Mouse (Mus musculus) hindbrain, embryonic 11.5 days (tissue): ENCODE measurements at regions not wholly inside any gene's neighbourhood (a gene's known extent, or its start where the extent isn't known, plus 50 kb on each side); places are given as distances from the start of the nearest gene placed in this dataset.

Experiments used
- ATAC-seq: fragments of 200-750 bp; cut with Nextera tagmentation; 2 replicates; pipeline ENCODE4 v1.8.0; 2017; ENCODE audit warnings: mild to moderate bottlenecking, moderate TSS enrichment, moderate library complexity; ENCODE audit not compliant: low FRiP score
- DNase-seq: peaks from one replicate; pipeline ENCODE4 v3.0.0-alpha.2; 2015; ENCODE audit warnings: low spot score
- H3K27ac ChIP-seq: fragments of 300-500 bp; sonication (generic); 2 replicates; pipeline ENCODE4 v1.5.1; 2014; ENCODE audit warnings: mild to moderate bottlenecking, low read depth, low read length
- H3K27me3 ChIP-seq: fragments of 300-500 bp; sonication (generic); 2 replicates; pipeline ENCODE4 v1.6.1; 2014; ENCODE audit warnings: mild to moderate bottlenecking, low read length, moderate library complexity, mixed read lengths; ENCODE audit not compliant: control insufficient read depth, insufficient read depth
- H3K36me3 ChIP-seq: fragments of 300-500 bp; sonication (generic); 2 replicates; pipeline ENCODE4 v1.6.1; 2014; ENCODE audit warnings: mild to moderate bottlenecking, low read length, moderate library complexity, mixed read lengths; ENCODE audit not compliant: control insufficient read depth, insufficient read depth
- H3K4me1 ChIP-seq: fragments of 300-500 bp; sonication (generic); replicated peaks from 2 replicates; pipeline ENCODE4 v1.6.1; 2014; ENCODE audit warnings: low read length, mixed read lengths; ENCODE audit not compliant: control insufficient read depth, insufficient read depth
- H3K4me2 ChIP-seq: fragments of 300-500 bp; sonication (generic); replicated peaks from 2 replicates; pipeline ENCODE4 v1.6.1; 2014; ENCODE audit warnings: mild to moderate bottlenecking, low read depth, low read length
- H3K4me3 ChIP-seq: fragments of 300-500 bp; sonication (generic); 2 replicates; pipeline ENCODE4 v1.5.1; 2014; ENCODE audit warnings: low read depth, low read length
- H3K9ac ChIP-seq: fragments of 300-500 bp; sonication (generic); 2 replicates; pipeline ENCODE4 v1.6.1; 2014; ENCODE audit warnings: low read depth, low read length
- H3K9me3 ChIP-seq: fragments of 300-500 bp; sonication (generic); 2 replicates; pipeline ENCODE4 v1.6.1; 2016; ENCODE audit warnings: low read length; ENCODE audit not compliant: control insufficient read depth
- WGBS: fragments of 180-500 bp; shearing (Covaris S2); extraction: QIAGEN DNeasy Blood & Tissue Kit; methylation state at CpG from one replicate; pipeline ENCODE4 v1.1.7; 2014; 5-methylcytosine and 5-hydroxymethylcytosine counted together

DNA sequence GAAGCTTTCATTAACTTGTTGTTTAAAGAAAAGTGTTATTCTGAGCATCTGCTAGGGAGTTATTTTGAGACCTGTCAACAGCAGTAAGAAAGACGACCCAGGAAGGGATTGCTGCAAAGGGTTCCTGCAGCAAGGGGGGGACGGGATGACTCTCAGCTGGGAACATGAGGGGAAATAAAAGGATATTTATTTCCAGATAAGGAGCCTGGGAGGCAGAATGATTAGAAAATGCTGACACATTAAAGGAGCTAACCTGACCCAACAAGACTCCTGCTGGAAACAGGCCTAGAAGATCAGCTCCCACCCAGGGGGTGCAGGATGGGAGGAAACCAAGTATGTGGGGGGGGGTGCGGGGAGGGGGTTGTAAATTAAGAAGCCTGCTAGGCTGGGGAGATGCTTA is 240.0 kb downstream of the Cd83 start:
- WGBS: 54% methylated on average over 3 of the region's 3 CpGs
- Histone ChIP-seq H3K4me1 (peaks cover 4% of the 10 kb centered on the region; the same call in 1 of the 2 replicates), H3K27me3 (peaks cover 13% of the 10 kb centered on the region), H3K4me3 (no peak overlapping the region), H3K36me3 (no peaks in the 10 kb centered on the region), H3K9ac (no peak overlapping the region), H3K9me3 (no peaks in the 10 kb centered on the region), H3K27ac (no peak overlapping the region), H3K4me2 (no peak overlapping the region)
- no peak for ATAC-seq
- no peak for DNase-seq

DNA sequence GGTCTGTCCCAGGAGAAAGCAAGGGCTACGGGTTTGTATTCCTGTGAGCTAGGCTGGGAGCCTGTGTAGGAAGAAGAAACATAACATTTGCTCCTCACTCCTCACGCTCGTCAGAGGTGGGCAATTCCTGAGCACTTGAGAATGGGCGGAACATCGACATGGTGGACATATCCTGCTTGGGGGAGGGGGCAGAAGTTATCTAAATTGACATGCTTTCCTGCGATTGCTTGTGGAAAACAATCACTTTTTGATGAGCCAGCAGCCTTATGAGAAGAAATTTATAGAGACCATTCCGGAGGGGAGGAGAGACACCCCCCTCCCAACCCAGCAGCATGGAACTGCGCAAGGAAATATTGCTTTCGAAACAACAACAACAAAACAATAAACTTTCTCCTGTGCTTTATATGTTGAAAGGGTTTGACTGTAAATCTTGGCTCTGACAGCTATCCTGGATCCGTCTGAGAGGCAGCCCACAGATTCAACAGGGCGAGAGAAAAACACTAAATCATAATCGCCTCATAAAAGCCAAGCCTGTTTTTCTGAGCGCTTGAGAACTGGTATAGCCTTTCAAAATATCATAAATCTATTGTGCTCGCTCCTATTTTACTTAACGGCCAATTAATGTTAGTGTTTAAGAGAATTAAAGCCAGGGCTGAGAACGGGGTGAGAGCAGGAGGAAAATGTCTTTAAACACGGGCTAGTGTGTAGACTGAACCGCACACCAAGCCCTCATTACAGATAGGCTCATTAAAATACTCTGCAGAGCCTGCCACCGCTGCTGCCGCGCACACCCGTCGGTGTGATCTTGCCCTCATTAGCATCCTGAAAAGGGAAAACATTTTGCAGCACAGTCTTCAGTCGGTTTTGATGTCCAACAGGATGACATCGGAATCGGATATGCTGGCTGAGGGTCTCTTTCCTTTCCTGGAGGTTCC is 242.0 kb downstream of the Cd83 start:
- Histone ChIP-seq H3K9ac (no peak overlapping the region), H3K27ac (no peak overlapping the region), H3K4me2 (no peak overlapping the region), H3K4me1 (no peaks in the 10 kb centered on the region), H3K27me3 (peaks cover 3% of the 10 kb centered on the region; the same call in 1 of the 2 replicates), H3K9me3 (no peaks in the 10 kb centered on the region), H3K4me3 (no peak overlapping the region), H3K36me3 (no peaks in the 10 kb centered on the region)
- DNase-seq (no peak), ATAC-seq (no peak)
- WGBS: 72% methylated on average over 26 of the region's 26 CpGs

GRCm38 (mm10) chr13:44028081-44028480 is 243.5 kb downstream of the Cd83 start:
- H3K4me1 ChIP-seq: no peaks in the 10 kb centered on the region
- WGBS: 92% methylated on average over 6 of the region's 6 CpGs
- no peak overlapping the region for H3K27ac ChIP-seq
- H3K9ac ChIP-seq: no peak overlapping the region
- no peaks in the 10 kb centered on the region for H3K36me3 ChIP-seq
- ATAC-seq (no peak), DNase-seq (no peak)
- H3K4me2 ChIP-seq: no peak overlapping the region
- no peaks in the 10 kb centered on the region for H3K9me3 ChIP-seq
- H3K27me3 ChIP-seq: no peaks in the 10 kb centered on the region
- H3K4me3 ChIP-seq: no peak overlapping the region

- H3K4me2 ChIP-seq: no peak overlapping the region
- H3K27ac ChIP-seq: no peak overlapping the region
- no peaks in the 10 kb centered on the region for H3K9me3 ChIP-seq
- H3K27me3 ChIP-seq: no peaks in the 10 kb centered on the region
- DNase-seq (no peak), ATAC-seq (no peak)
- H3K9ac ChIP-seq: no peak overlapping the region
- 86% methylated on average over 5 of the region's 5 CpGs for WGBS
- H3K4me3 ChIP-seq: no peak overlapping the region
- no peaks in the 10 kb centered on the region for H3K36me3 ChIP-seq
- H3K4me1 ChIP-seq: no peaks in the 10 kb centered on the region
These were observed 246.0 kb downstream of the Cd83 start for GRCm38 (mm10) chr13:44030590-44030989.

- Histone ChIP-seq H3K27ac (no peak overlapping the region), H3K9ac (no peak overlapping the region), H3K27me3 (no peaks in the 10 kb centered on the region), H3K9me3 (no peaks in the 10 kb centered on the region), H3K36me3 (no peaks in the 10 kb centered on the region), H3K4me2 (no peak overlapping the region), H3K4me1 (no peaks in the 10 kb centered on the region), H3K4me3 (no peak overlapping the region)
- ATAC-seq (no peak), DNase-seq (no peak)
- WGBS: 70% methylated on average over 8 of the region's 8 CpGs
These were observed 253.3 kb downstream of the Cd83 start for GRCm38 (mm10) chr13:44037774-44038294.

- Histone ChIP-seq H3K27ac (no peak overlapping the region), H3K4me3 (no peak overlapping the region), H3K9ac (no peak overlapping the region), H3K36me3 (no peaks in the 10 kb centered on the region), H3K9me3 (no peaks in the 10 kb centered on the region), H3K27me3 (no peaks in the 10 kb centered on the region), H3K4me2 (no peak overlapping the region), H3K4me1 (peaks cover 4% of the 10 kb centered on the region)
- no peak for ATAC-seq
- WGBS: 41% methylated on average over 7 of the region's 7 CpGs
- DNase-seq: no peak
These were observed 253.7 kb downstream of the Cd83 start for GRCm38 (mm10) chr13:44038322-44038721.

- Histone ChIP-seq H3K4me1 (peaks cover 10% of the 10 kb centered on the region), H3K27me3 (0 out of 2 replicates have a peak, but pooled peaks cover 2% of the 10 kb centered on the region), H3K4me2 (no peak overlapping the region), H3K9me3 (no peaks in the 10 kb centered on the region), H3K27ac (no peak overlapping the region), H3K9ac (no peak overlapping the region), H3K4me3 (no peak overlapping the region), H3K36me3 (no peaks in the 10 kb centered on the region)
- ATAC-seq (no peak), DNase-seq (no peak)
- 67% methylated on average over 7 of the region's 7 CpGs for WGBS
These were observed 256.1 kb downstream of the Cd83 start for GRCm38 (mm10) chr13:44040640-44041039.

- 0 out of 2 replicates have a peak overlapping the region, but pooled peaks have one; percentile 48 for H3K27ac ChIP-seq
- WGBS: 40% methylated on average over 9 of the region's 9 CpGs
- 0 out of 2 replicates have a peak, but pooled peaks cover 2% of the 10 kb centered on the region for H3K27me3 ChIP-seq
- peaks cover 10% of the 10 kb centered on the region for H3K4me1 ChIP-seq
- H3K36me3 ChIP-seq: no peaks in the 10 kb centered on the region
- H3K4me3 ChIP-seq: no peak overlapping the region
- no peaks in the 10 kb centered on the region for H3K9me3 ChIP-seq
- DNase-seq: no peak
- peak; percentile 74 for ATAC-seq
- no peak overlapping the region; the same call in 1 of the 2 replicates for H3K4me2 ChIP-seq
- H3K9ac ChIP-seq: no peak overlapping the region
These were observed 258.3 kb downstream of the Cd83 start for GRCm38 (mm10) chr13:44042730-44043493.
